Mouse (Mus musculus) lung, embryonic 14.5 days (tissue): Measurements from ENCODE around the gene Tpcn2. TPM values are rescaled to one million over a fixed set of nuclear protein-coding genes. Genes with fewer than 3 reads are reported as not detected.

ENCODE experiments used
- ATAC-seq: fragments of 200-750 bp; cut with Nextera tagmentation; 2 replicates; pipeline ENCODE4 v1.8.0; 2017; ENCODE audit warnings: mild to moderate bottlenecking, moderate TSS enrichment, moderate library complexity; ENCODE audit not compliant: insufficient read depth
- DNase-seq: peaks from one replicate; pipeline ENCODE4 v3.0.0-alpha.2; 2015
- H3K27ac ChIP-seq: fragments of 300-500 bp; sonication (generic); 2 replicates; pipeline ENCODE4 v1.5.1; 2014; ENCODE audit warnings: low read depth, mild to moderate bottlenecking, moderate library complexity
- H3K27me3 ChIP-seq: fragments of 300-500 bp; sonication (generic); 2 replicates; pipeline ENCODE4 v1.6.1; 2014; ENCODE audit warnings: low read length, control low read depth; ENCODE audit not compliant: insufficient read depth
- H3K36me3 ChIP-seq: fragments of 300-500 bp; sonication (generic); 2 replicates; pipeline ENCODE4 v1.6.1; 2014; ENCODE audit warnings: control low read depth; ENCODE audit not compliant: insufficient read depth
- H3K4me1 ChIP-seq: fragments of 300-500 bp; sonication (generic); 2 replicates; pipeline ENCODE4 v1.6.1; 2014; ENCODE audit warnings: antibody characterized with exemption, control low read depth; ENCODE audit not compliant: insufficient read depth
- H3K4me2 ChIP-seq: fragments of 300-500 bp; sonication (generic); 2 replicates; pipeline ENCODE4 v1.6.1; 2014; ENCODE audit warnings: mild to moderate bottlenecking
- H3K4me3 ChIP-seq: fragments of 300-500 bp; sonication (generic); 2 replicates; pipeline ENCODE4 v1.5.1; 2014; ENCODE audit warnings: low read depth, low read length
- H3K9ac ChIP-seq: fragments of 300-500 bp; sonication (generic); 2 replicates; pipeline ENCODE4 v1.6.1; 2014
- H3K9me3 ChIP-seq: fragments of 300-500 bp; sonication (generic); 2 replicates; pipeline ENCODE4 v1.6.1; 2016; ENCODE audit warnings: low read depth, low read length, control low read depth
- CTCF ChIP-seq: IDR thresholded peaks from 2 replicates; pipeline ENCODE4 v1.5.1; 2016; ENCODE audit warnings: antibody characterized with exemption, low read depth
- WGBS: fragments of 180-500 bp; shearing (Covaris S2); extraction: QIAGEN DNeasy Blood & Tissue Kit; methylation state at CpG from one replicate; pipeline ENCODE4 v1.1.7; 2014; 5-methylcytosine and 5-hydroxymethylcytosine counted together
- polyA plus RNA-seq: library from polyadenylated mRNA; unstranded; fragments of >200 nt; fragmentation: Nextera tagmentation; extraction: Ambion mirVana; gene quantifications from 2 replicates; pipeline ENCODE4 v1.2.1, GENCODE M21; 2014

Tpcn2 gene
- polyA plus RNA-seq = 3.1 and 3.6 TPM in 2 replicates

- H3K4me2 ChIP-seq = peak within 1 kb of the TSS; percentile 81
- WGBS = 3% methylated on average over 18 of the region's 18 CpGs
- peaks cover 16% of the 10 kb centered on the region; the same call in 1 of the 2 replicates for H3K36me3 ChIP-seq
- H3K27me3 ChIP-seq = no peaks in the 10 kb centered on the region
- peak; percentile 75 for TF ChIP-seq CTCF
- no peaks in the 10 kb centered on the region for H3K9me3 ChIP-seq
- DNase-seq (peak; percentile 99), ATAC-seq (peak; percentile 96)
- peak within 1 kb of the TSS; percentile 28; the same call in 1 of the 2 replicates for H3K27ac ChIP-seq
- peak within 1 kb of the TSS; percentile 67 for H3K9ac ChIP-seq
- peaks cover 9% of the 10 kb centered on the region; the same call in 1 of the 2 replicates for H3K4me1 ChIP-seq
- H3K4me3 ChIP-seq = peak within 1 kb of the TSS; percentile 54
Measured at GRCm38 (mm10) chr7:145283487-145284187, at the start of gene Tpcn2. Tpcn2 (minus strand) TSS chr7:145284011.

- no peak for TF ChIP-seq CTCF
- ATAC-seq (peak; percentile 26; the same call in 1 of the 2 replicates), DNase-seq (peak; percentile 77)
- peak overlapping the region; percentile 50; the same call in 1 of the 2 replicates for H3K27ac ChIP-seq
- 25% methylated on average over 1 of the region's 1 CpGs for WGBS
- no peak overlapping the region for H3K4me3 ChIP-seq
- H3K36me3 ChIP-seq = no peaks in the 10 kb centered on the region
- 0 out of 2 replicates have a peak, but pooled peaks cover 5% of the 10 kb centered on the region for H3K4me1 ChIP-seq
- no peaks in the 10 kb centered on the region for H3K9me3 ChIP-seq
- no peaks in the 10 kb centered on the region for H3K27me3 ChIP-seq
- H3K4me2 ChIP-seq = no peak overlapping the region
- no peak overlapping the region for H3K9ac ChIP-seq
Measured at GRCm38 (mm10) chr7:145332376-145333041, 48.7 kb upstream of the Tpcn2 start.

- no peak overlapping the region for H3K27ac ChIP-seq
- WGBS = 76% methylated on average over 2 of the region's 2 CpGs
Measured at GRCm38 (mm10) chr7:145330641-145331040, 46.8 kb upstream of the Tpcn2 start.

DNA sequence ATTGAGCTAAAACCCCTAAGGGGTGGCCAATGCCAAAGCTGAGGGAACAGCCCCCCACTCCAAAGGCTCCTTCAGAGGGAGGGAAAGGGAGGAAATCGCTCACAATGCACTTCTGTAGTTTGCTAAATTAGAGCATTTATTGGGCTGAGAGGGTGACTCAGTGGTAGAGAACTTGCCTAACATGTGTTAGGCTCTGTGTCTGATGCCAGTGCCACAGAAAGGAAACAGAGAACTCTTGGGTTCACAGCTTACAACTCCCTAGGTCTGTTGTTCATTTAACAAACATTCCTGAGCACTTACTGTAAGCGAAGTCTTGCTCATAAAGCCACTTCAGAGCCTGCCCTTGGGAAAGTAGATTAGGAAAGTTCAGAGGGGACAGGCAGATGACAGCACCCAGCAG is 46.2 kb upstream of the Tpcn2 start:
- no peak for DNase-seq

More at GRCm38 (mm10) chr7:145330641-145331040, 46.8 kb upstream of the Tpcn2 start:
- TF ChIP-seq CTCF = no peak
- no peak overlapping the region for H3K9ac ChIP-seq
- no peak overlapping the region for H3K4me2 ChIP-seq
- no peak overlapping the region for H3K4me3 ChIP-seq
- DNase-seq (no peak), ATAC-seq (no peak)
- H3K9me3 ChIP-seq = no peaks in the 10 kb centered on the region
- H3K27me3 ChIP-seq = no peaks in the 10 kb centered on the region
- 0 out of 2 replicates have a peak, but pooled peaks cover 5% of the 10 kb centered on the region for H3K4me1 ChIP-seq
- H3K36me3 ChIP-seq = no peaks in the 10 kb centered on the region

GRCm38 (mm10) chr7:145325697-145326096 is 41.9 kb upstream of the Tpcn2 start:
- no peak overlapping the region for H3K9ac ChIP-seq
- no peak for TF ChIP-seq CTCF
- no peaks in the 10 kb centered on the region for H3K9me3 ChIP-seq
- no peak overlapping the region for H3K4me2 ChIP-seq
- DNase-seq (no peak), ATAC-seq (no peak)
- H3K4me3 ChIP-seq = no peak overlapping the region
- H3K36me3 ChIP-seq = no peaks in the 10 kb centered on the region
- H3K27ac ChIP-seq = no peak overlapping the region
- WGBS = 20% methylated on average over 2 of the region's 2 CpGs
- H3K4me1 ChIP-seq = no peaks in the 10 kb centered on the region
- no peaks in the 10 kb centered on the region for H3K27me3 ChIP-seq

More for the DNA sequence above, 46.2 kb upstream of the Tpcn2 start:
- no peaks in the 10 kb centered on the region for H3K9me3 ChIP-seq
- H3K9ac ChIP-seq = no peak overlapping the region
- 0 out of 2 replicates have a peak, but pooled peaks cover 5% of the 10 kb centered on the region for H3K4me1 ChIP-seq
- WGBS = 44% methylated on average over 2 of the region's 2 CpGs
- no peak for TF ChIP-seq CTCF
- no peak; the same call in 1 of the 2 replicates for ATAC-seq
- H3K36me3 ChIP-seq = no peaks in the 10 kb centered on the region
- no peaks in the 10 kb centered on the region for H3K27me3 ChIP-seq
- H3K4me2 ChIP-seq = no peak overlapping the region
- H3K4me3 ChIP-seq = no peak overlapping the region
- H3K27ac ChIP-seq = peak overlapping the region; percentile 1; the same call in 1 of the 2 replicates

GRCm38 (mm10) chr7:145323607-145324006 is 39.8 kb upstream of the Tpcn2 start:
- Histone ChIP-seq H3K4me1 (no peaks in the 10 kb centered on the region), H3K4me2 (no peak overlapping the region), H3K36me3 (no peaks in the 10 kb centered on the region), H3K27me3 (no peaks in the 10 kb centered on the region), H3K9me3 (no peaks in the 10 kb centered on the region), H3K27ac (no peak overlapping the region), H3K4me3 (no peak overlapping the region), H3K9ac (no peak overlapping the region)
- 27% methylated on average over 4 of the region's 4 CpGs for WGBS
- no peak for ATAC-seq
- DNase-seq = no peak
- TF ChIP-seq CTCF = no peak

DNA sequence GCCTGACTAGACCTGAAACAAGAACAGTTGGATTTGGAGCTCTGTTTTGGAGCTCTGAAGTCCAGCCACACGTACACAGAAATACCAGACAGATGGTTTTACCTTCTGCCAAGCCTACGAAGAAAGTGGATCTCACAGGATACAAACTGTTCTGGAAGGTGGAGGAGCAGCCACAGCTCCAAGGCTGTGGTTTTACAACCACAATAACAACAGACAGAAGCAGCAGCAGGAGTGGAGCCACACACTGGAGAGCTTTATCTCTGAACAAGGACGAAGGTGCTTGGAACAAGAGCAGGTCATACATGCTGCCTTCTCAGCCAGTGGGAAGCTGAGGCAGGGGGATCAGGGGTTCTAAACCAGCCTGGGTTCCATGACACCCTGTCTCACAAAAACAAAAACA is 35.7 kb upstream of the Tpcn2 start:
- Histone ChIP-seq H3K4me2 (no peak overlapping the region), H3K9me3 (no peaks in the 10 kb centered on the region), H3K27ac (no peak overlapping the region), H3K9ac (no peak overlapping the region), H3K4me1 (no peaks in the 10 kb centered on the region), H3K4me3 (no peak overlapping the region), H3K36me3 (no peaks in the 10 kb centered on the region), H3K27me3 (no peaks in the 10 kb centered on the region)
- 66% methylated on average over 3 of the region's 3 CpGs for WGBS
- no peak for DNase-seq
- ATAC-seq = no peak
- TF ChIP-seq CTCF = no peak
